28 mouse cellular contexts compared by ENCODE assay signal in the genomic region with DNA sequence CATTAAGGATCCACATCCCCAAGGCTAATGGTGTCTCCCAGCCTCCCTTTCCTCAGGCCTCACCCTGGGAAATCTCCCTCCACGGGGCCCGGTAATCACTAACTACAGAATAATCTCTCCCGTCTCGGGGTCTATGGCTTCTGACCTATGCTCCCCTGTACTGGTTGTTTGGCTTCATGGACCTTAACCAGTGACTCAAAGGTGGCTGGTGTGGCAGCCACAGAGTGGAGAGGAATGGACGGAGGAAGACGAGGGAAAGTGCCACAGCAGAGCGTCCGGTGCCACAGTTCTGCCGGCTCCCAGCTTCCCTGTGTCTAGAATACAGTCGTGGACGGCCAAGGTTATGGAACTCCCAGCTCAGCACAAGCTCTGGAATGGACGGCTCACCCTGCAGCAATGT. TPM values are rescaled to one million over a fixed set of nuclear protein-coding genes. Genes with fewer than 3 reads are reported as not detected.
DNase-seq lines count a peak whose midpoint lies in the region; ATAC-seq and TF ChIP-seq lines count a peak whose summit lies in the region.
"Had no signal": no experiment of that assay in that cellular context is flagged by ENCODE, and none has a peak within 500 bp of the region (broad histone marks: within the 10 kb centered on the region; RNA-seq: fewer than 3 reads in every experiment).

No protein-coding gene starts in this region.

- no peaks in the 10 kb centered on the region for H3K27me3 ChIP-seq in stomach, embryonic 15.5 days (replicated peaks)
- no peaks in the 10 kb centered on the region for H3K27me3 ChIP-seq in stomach, postnatal 0 days (ENCODE audit: control insufficient read depth, insufficient read depth, low read length)
- no peaks in the 10 kb centered on the region for H3K27me3 ChIP-seq in kidney, embryonic 16.5 days (ENCODE audit: insufficient read depth, low read length)
- H3K27me3 ChIP-seq in hindbrain, embryonic 10.5 days (ENCODE audit: insufficient read depth, poor library complexity, severe bottlenecking) = no peaks in the 10 kb centered on the region
- H3K27me3 ChIP-seq: embryonic facial prominence, embryonic 12.5 days; forebrain, embryonic 12.5 days; hindbrain, embryonic 13.5 days; Patski had no signal

- H3K27ac ChIP-seq in stomach, embryonic 15.5 days = no peak overlapping the region
- no peak overlapping the region for H3K27ac ChIP-seq in stomach, postnatal 0 days (replicated peaks)
- no peak overlapping the region for H3K27ac ChIP-seq in kidney, embryonic 16.5 days (ENCODE audit: low read length)
- no peak overlapping the region for H3K27ac ChIP-seq in hindbrain, embryonic 10.5 days
- H3K27ac ChIP-seq: embryonic facial prominence, embryonic 12.5 days; forebrain, embryonic 12.5 days; heart, embryonic 10.5 days; hindbrain, embryonic 13.5 days had no signal

- no peak for TF ChIP-seq EP300 in stomach, postnatal 0 days (optimal IDR thresholded peaks at IDR 0.05)

- H3K4me2 ChIP-seq in stomach, embryonic 15.5 days = no peak overlapping the region
- H3K4me2 ChIP-seq in stomach, postnatal 0 days (replicated peaks; ENCODE audit: low read depth) = no peak overlapping the region
- no peak overlapping the region for H3K4me2 ChIP-seq in kidney, embryonic 16.5 days (replicated peaks; ENCODE audit: low read depth, low read length)
- H3K4me2 ChIP-seq: embryonic facial prominence, embryonic 12.5 days; forebrain, embryonic 12.5 days; hindbrain, embryonic 13.5 days had no signal

- H3K4me1 ChIP-seq in stomach, embryonic 15.5 days = no peaks in the 10 kb centered on the region
- H3K4me1 ChIP-seq in stomach, postnatal 0 days (replicated peaks; ENCODE audit: control insufficient read depth, insufficient read depth) = no peaks in the 10 kb centered on the region
- no peaks in the 10 kb centered on the region; the same call in 1 of the 2 replicates for H3K4me1 ChIP-seq in kidney, embryonic 16.5 days (ENCODE audit: insufficient read depth, low read length)
- H3K4me1 ChIP-seq in hindbrain, embryonic 10.5 days (replicated peaks) = peaks cover 6% of the 10 kb centered on the region; the same call in 1 of the 2 replicates
- H3K4me1 ChIP-seq: forebrain, embryonic 12.5 days; hindbrain, embryonic 13.5 days had no signal

- TF ChIP-seq CTCF in stomach, postnatal 0 days (IDR thresholded peaks at IDR 0.05; ENCODE audit: low read depth) = no peak

- 0 out of 2 replicates have a peak, but pooled peaks have one; percentile 40 for ATAC-seq in stomach, embryonic 15.5 days (ENCODE audit: insufficient read depth, low FRiP score, low read depth)
- no peak for ATAC-seq in stomach, postnatal 0 days (ENCODE audit: low FRiP score, low TSS enrichment)
- peak; percentile 39 for ATAC-seq in kidney, embryonic 16.5 days (ENCODE audit: low FRiP score, low TSS enrichment)
- ATAC-seq: activated CD4-positive, CD25-positive, alpha-beta regulatory T cell, adult 4 months; CD4-positive, CD25-positive, alpha-beta regulatory T cell, adult 4 months; forebrain, embryonic 16.5 days; Patski had no signal

- DNase-seq in kidney, adult 11 months = peak; percentile 59
- no peak for DNase-seq in kidney, postnatal 10 days
- DNase-seq in stomach, postnatal 0 days (ENCODE audit: low spot score) = no peak
- DNase-seq in yolk sac, embryonic 10.5 days (ENCODE audit: low spot score) = peak; percentile 60
- no peak for DNase-seq in hindbrain, embryonic 10.5 days (ENCODE audit: low spot score)
- no peak for DNase-seq in MN1 (ENCODE audit: low spot score)
- DNase-seq: adrenal gland, adult 2 months; adrenal gland, postnatal 25 days; B cell, adult 2 months; cerebellum, adult 18-20 months; cerebellum, postnatal 14 days; gastrocnemius, postnatal 10 days; heart, adult 18-20 months; heart, postnatal 10 days; heart, postnatal 4 days had no signal

- no peak overlapping the region for H3K9ac ChIP-seq in stomach, embryonic 15.5 days
- no peak overlapping the region for H3K9ac ChIP-seq in stomach, postnatal 0 days (ENCODE audit: low read length)
- no peak overlapping the region for H3K9ac ChIP-seq in kidney, embryonic 16.5 days (replicated peaks; ENCODE audit: low read length)
- H3K9ac ChIP-seq: embryonic facial prominence, embryonic 12.5 days; forebrain, embryonic 12.5 days; hindbrain, embryonic 13.5 days had no signal

- H3K9me3 ChIP-seq in stomach, embryonic 15.5 days = no peaks in the 10 kb centered on the region
- no peaks in the 10 kb centered on the region for H3K9me3 ChIP-seq in stomach, postnatal 0 days (ENCODE audit: control insufficient read depth, low read length)
- no peaks in the 10 kb centered on the region for H3K9me3 ChIP-seq in kidney, embryonic 16.5 days (ENCODE audit: low read length)
- no peaks in the 10 kb centered on the region for H3K9me3 ChIP-seq in hindbrain, embryonic 10.5 days
- H3K9me3 ChIP-seq: embryonic facial prominence, embryonic 12.5 days; forebrain, embryonic 12.5 days; G1E; heart, embryonic 10.5 days; hindbrain, embryonic 13.5 days had no signal

- 86% methylated on average over 12 of the region's 12 CpGs for WGBS in stomach, embryonic 15.5 days
- WGBS in stomach, postnatal 0 days = 89% methylated on average over 12 of the region's 12 CpGs
- WGBS in kidney, embryonic 16.5 days = 84% methylated on average over 12 of the region's 12 CpGs
- 93% methylated on average over 12 of the region's 12 CpGs for WGBS in hindbrain, embryonic 10.5 days

- H3K36me3 ChIP-seq in stomach, embryonic 15.5 days = 0 out of 2 replicates have a peak, but pooled peaks cover 11% of the 10 kb centered on the region
- H3K36me3 ChIP-seq in stomach, postnatal 0 days (ENCODE audit: control insufficient read depth, insufficient read depth, low read length) = peaks cover 13% of the 10 kb centered on the region; the same call in 1 of the 2 replicates
- peaks cover 32% of the 10 kb centered on the region for H3K36me3 ChIP-seq in kidney, embryonic 16.5 days (ENCODE audit: insufficient read depth, low read length)
- peaks cover 19% of the 10 kb centered on the region for H3K36me3 ChIP-seq in hindbrain, embryonic 10.5 days
- H3K36me3 ChIP-seq: hindbrain, embryonic 13.5 days had no signal

- no peak overlapping the region for H3K4me3 ChIP-seq in stomach, embryonic 15.5 days (replicated peaks)
- no peak overlapping the region for H3K4me3 ChIP-seq in stomach, postnatal 0 days (ENCODE audit: low read depth, low read length)
- no peak overlapping the region for H3K4me3 ChIP-seq in kidney, embryonic 16.5 days (ENCODE audit: low read length)
- H3K4me3 ChIP-seq in hindbrain, embryonic 10.5 days = no peak overlapping the region
- H3K4me3 ChIP-seq: embryonic facial prominence, embryonic 12.5 days; forebrain, embryonic 12.5 days; heart, embryonic 10.5 days; hindbrain, embryonic 13.5 days had no signal

RNA-seq across cellular contexts. Expression of gene Cldn22, which starts 51.6 kb away (rescaled TPM):
- polyA plus RNA-seq in stomach, embryonic 15.5 days (2015; fragmentation: Nextera tagmentation; extraction: Ambion mirVana) = not detected in 2 replicates
- not detected in 2 replicates for polyA plus RNA-seq in stomach, postnatal 0 days (2015; fragmentation: Nextera tagmentation; extraction: Ambion mirVana)
- not detected in 2 replicates for polyA plus RNA-seq in kidney, embryonic 16.5 days (2015; fragmentation: Nextera tagmentation; extraction: Ambion mirVana)
- not detected in 2 replicates for polyA plus RNA-seq in hindbrain, embryonic 10.5 days (2016; fragmentation: Nextera tagmentation; extraction: Ambion mirVana)
- polyA plus RNA-seq: CD4-positive, CD25-positive, alpha-beta regulatory T cell, adult 4 months; embryonic facial prominence, embryonic 12.5 days; forebrain, embryonic 12.5 days; forebrain, embryonic 16.5 days; G1E; heart, embryonic 10.5 days; heart, embryonic 14.5 days; hindbrain, embryonic 13.5 days; Patski had no signal

RNA-seq across cellular contexts. Expression of gene Cldn24, which starts 53.9 kb away (rescaled TPM):
- not detected in 2 replicates for polyA plus RNA-seq in stomach, embryonic 15.5 days (2015; fragmentation: Nextera tagmentation; extraction: Ambion mirVana)
- polyA plus RNA-seq in stomach, postnatal 0 days (2015; fragmentation: Nextera tagmentation; extraction: Ambion mirVana) = not detected in 2 replicates
- polyA plus RNA-seq in kidney, embryonic 16.5 days (2015; fragmentation: Nextera tagmentation; extraction: Ambion mirVana) = not detected in 2 replicates
- polyA plus RNA-seq in hindbrain, embryonic 10.5 days (2016; fragmentation: Nextera tagmentation; extraction: Ambion mirVana) = 0.39 TPM in 1 of 2 replicates, not detected in the other
- polyA plus RNA-seq: activated CD4-positive, CD25-positive, alpha-beta regulatory T cell, adult 4 months; adrenal gland, adult 2 months; CD4-positive, CD25-positive, alpha-beta regulatory T cell, adult 4 months; embryonic facial prominence, embryonic 12.5 days; forebrain, embryonic 12.5 days; forebrain, embryonic 16.5 days; frontal cortex, adult 2 months; G1E; heart, embryonic 10.5 days; heart, embryonic 14.5 days; hindbrain, embryonic 13.5 days had no signal

Comparison
In these comparisons a context has a peak if more than half of its experiments do, and no peak if none do; other contexts are left out.
1. DNase-seq: peak in kidney, adult 11 months (single experiment) and yolk sac, embryonic 10.5 days (single experiment); none in kidney, postnatal 10 days (single experiment), stomach, postnatal 0 days (single experiment), hindbrain, embryonic 10.5 days (single experiment) and MN1 (single experiment).